ENCODE assay signal across 1 mouse cellular context in genomic region chr1:165985743-165986360, GRCm38 (mm10).
TF ChIP-seq lines count a peak whose summit lies in the region.

No protein-coding gene starts in this region.

TF ChIP-seq in MEL, 35 proteins besides CTCF, POLR2A, EP300 and RAD21 (continued from another document):
- 0 out of 2 replicates have a peak, but pooled peaks have one; percentile 42 for TF ChIP-seq MAFK (IDR thresholded peaks at IDR 0.05; ENCODE audit: borderline replicate concordance, low read depth, low read length)
- no peak for TF ChIP-seq ZMIZ1 (IDR thresholded peaks at IDR 0.05; ENCODE audit: low read depth, low read length)
- peak; percentile 92 for TF ChIP-seq GATA1 (IDR thresholded peaks at IDR 0.05; ENCODE audit: low read depth, low read length)
- peak; percentile 32; the same call in 1 of the 2 replicates for TF ChIP-seq JUND (IDR thresholded peaks at IDR 0.05; ENCODE audit: low read depth, low read length)
- 0 out of 2 replicates have a peak, but pooled peaks have one; percentile 36 for TF ChIP-seq HCFC1 (IDR thresholded peaks at IDR 0.05; ENCODE audit: low read depth, low read length)
- TF ChIP-seq ELF1 (IDR thresholded peaks at IDR 0.05; ENCODE audit: low read depth, low read length), result peak; percentile 40; the same call in 1 of the 2 replicates
- peak; percentile 82 for TF ChIP-seq TCF12 (IDR thresholded peaks at IDR 0.05; ENCODE audit: low read depth, low read length)
- TF ChIP-seq ETS1 (IDR thresholded peaks at IDR 0.05; ENCODE audit: low read depth, low read length), result peak; percentile 90
- 0 out of 2 replicates have a peak, but pooled peaks have one; percentile 29 for TF ChIP-seq TBP (IDR thresholded peaks at IDR 0.05; ENCODE audit: low read depth, low read length)
- TF ChIP-seq ZC3H11A (IDR thresholded peaks at IDR 0.05; ENCODE audit: low read depth, low read length), result peak; percentile 27; the same call in 1 of the 2 replicates
- 0 out of 2 replicates have a peak, but pooled peaks have one; percentile 29 for TF ChIP-seq KAT2A (conservative IDR thresholded peaks at IDR 0.05; ENCODE audit: low read depth, low read length)
- no peak for TF ChIP-seq CHD1 (IDR thresholded peaks at IDR 0.05; ENCODE audit: low read depth, low read length)
